Mouse (Mus musculus): ENCODE measurements around the gene Rerg.
"Not testable (repeated sequence)": the region's sequence is repeated elsewhere in the genome, so short reads cannot be mapped to it uniquely, and the experiment has no call there.

Rerg gene

DNA sequence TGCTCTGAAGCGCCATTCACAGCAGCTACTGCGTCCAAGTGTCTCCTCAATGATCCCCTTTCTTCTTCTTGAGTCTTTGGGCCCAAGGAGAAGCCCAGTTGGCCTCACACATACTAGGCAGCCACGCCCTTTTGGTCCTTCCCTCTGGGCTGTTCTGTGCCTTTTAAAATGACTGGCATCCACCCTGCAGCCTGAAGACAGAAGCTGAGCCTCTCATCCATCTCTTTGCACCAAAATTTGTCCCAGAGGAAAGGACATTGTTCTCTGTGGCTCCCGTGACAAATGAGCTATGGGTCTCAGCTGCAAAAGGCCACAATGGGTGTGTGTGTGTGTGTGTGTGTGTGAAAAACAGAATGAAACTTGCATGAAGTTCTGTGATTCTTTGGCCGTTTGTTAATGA is 109.7 kb downstream of the Rerg start:
- in situ Hi-C loops (cut with MboI; ENCODE audit: low pct_unique_long_range_greater_than_20kb in 1 of 2, low sequenced_read_pairs in 2 of 2, unreplicated experiment in 1 of 2): loop anchor here in 1 of 2 experiments (25.0 kb wide), 1 partner anchor 127 kb away; no protein-coding TSS in a partner anchor

DNA sequence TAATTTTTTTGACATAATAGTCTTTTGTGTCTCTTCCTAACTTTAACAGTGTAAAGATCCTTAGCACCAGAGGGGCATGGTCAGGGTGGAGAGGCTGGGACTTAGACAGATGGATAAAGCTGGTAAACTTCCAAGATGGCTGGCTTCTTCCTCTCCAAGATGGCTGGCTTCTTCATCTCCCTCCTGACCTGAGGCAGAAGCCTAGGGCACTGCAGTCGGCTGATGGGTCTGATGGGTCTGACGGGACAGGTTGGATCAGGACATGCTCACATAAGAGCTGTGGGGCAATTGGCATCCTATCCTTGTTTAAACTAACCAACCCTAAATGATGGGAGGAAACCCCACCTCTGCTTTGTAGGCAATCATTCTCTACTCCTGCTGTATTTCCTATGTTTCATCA is 112.0 kb downstream of the Rerg start:
- in situ Hi-C loops (cut with MboI; ENCODE audit: low pct_unique_long_range_greater_than_20kb in 1 of 2, low sequenced_read_pairs in 2 of 2, unreplicated experiment in 1 of 2): loop anchor here in 1 of 2 experiments (25.0 kb wide), 1 partner anchor 129 kb away; no protein-coding TSS in a partner anchor

DNA sequence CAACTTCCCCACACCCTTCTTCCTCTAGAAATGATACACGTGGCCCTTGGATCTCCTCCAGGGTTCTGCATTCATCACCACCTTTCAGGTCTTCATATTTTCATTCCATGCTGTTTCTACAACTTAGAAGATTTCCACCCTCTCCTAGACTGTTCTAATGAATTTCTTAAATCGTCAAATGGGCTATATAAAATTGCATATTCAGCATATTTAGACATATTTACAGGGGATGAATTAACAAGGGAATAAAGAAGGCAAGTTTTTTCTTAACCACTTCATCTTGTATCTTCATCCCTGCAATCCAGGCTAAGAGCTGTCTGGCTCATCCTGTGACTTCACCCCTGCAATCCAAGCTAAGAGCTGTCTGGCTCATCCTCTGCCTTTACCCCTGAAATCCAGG is 116.2 kb downstream of the Rerg start:
- in situ Hi-C loops (cut with MboI; ENCODE audit: low pct_unique_long_range_greater_than_20kb in 1 of 2, low sequenced_read_pairs in 2 of 2, unreplicated experiment in 1 of 2): loop anchor here (5.0 to 25.0 kb wide), 2 partner anchors 133 to 138 kb away; no protein-coding TSS in a partner anchor

DNA sequence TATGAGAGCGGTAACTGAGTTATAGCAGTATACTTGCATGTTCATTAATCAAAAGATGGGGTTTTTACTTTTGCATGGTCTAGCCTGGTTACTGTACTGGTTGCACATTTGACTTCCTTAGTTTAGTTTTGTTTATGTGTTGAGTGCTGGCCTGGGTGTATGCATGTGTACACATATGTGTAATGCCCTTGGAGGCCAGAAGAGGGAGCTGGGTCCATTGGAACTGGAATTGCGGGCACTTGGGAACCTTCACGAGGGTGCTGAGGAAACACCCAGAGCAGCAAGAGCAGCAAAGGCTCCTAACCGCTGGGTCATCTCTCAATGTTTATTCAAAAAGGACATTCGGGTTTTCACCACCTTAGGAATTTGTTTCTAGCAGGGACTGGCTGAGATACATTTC is 116.8 kb downstream of the Rerg start:
- in situ Hi-C loops (cut with MboI; ENCODE audit: low pct_unique_long_range_greater_than_20kb in 1 of 2, low sequenced_read_pairs in 2 of 2, unreplicated experiment in 1 of 2): loop anchor here (5.0 to 25.0 kb wide), 2 partner anchors 134 to 139 kb away; no protein-coding TSS in a partner anchor

DNA sequence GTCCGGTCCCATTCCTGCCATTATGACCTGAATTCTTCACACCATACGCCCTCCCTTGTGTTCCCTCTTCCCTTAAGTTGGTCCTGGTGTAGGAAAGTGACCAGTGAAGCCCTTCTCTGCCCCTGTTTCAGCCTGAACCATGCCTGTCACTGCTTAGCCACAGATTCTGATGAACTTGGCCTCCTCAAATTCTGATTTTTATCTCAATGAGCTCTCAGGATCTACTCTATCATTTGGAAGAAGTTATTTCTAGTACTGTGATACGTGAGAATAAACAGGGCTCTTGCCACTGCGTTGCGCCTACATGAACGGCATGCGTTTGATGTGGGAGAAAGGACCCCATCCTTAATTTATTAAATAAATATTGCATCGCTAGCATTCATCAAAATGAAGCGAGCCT is 117.3 kb downstream of the Rerg start:
- in situ Hi-C loops (cut with MboI; ENCODE audit: low pct_unique_long_range_greater_than_20kb in 1 of 2, low sequenced_read_pairs in 2 of 2, unreplicated experiment in 1 of 2): loop anchor here (5.0 to 25.0 kb wide), 2 partner anchors 134 to 139 kb away; no protein-coding TSS in a partner anchor

DNA sequence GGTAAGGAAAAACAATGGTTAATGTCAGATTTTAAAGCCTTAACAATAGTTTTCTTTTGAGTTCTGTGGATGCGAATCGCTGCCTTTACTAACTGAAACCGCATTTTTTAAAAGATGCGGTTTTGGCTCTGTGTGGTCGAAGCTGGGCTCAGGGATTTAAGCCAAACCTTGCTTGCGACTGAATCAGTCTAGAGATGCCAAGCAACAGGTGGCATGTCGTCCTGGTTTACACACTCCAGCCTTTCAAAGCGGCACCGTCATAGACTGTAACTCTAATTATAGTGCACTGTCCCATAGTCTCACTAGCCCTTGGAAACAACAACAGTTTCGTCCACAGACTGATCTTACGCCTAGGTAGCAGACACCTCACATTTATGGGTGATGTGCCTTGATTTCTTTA is 123.3 kb downstream of the Rerg start:
- in situ Hi-C loops (cut with MboI; ENCODE audit: low pct_unique_long_range_greater_than_20kb in 1 of 2, low sequenced_read_pairs in 2 of 2, unreplicated experiment in 1 of 2): no loop called here

DNA sequence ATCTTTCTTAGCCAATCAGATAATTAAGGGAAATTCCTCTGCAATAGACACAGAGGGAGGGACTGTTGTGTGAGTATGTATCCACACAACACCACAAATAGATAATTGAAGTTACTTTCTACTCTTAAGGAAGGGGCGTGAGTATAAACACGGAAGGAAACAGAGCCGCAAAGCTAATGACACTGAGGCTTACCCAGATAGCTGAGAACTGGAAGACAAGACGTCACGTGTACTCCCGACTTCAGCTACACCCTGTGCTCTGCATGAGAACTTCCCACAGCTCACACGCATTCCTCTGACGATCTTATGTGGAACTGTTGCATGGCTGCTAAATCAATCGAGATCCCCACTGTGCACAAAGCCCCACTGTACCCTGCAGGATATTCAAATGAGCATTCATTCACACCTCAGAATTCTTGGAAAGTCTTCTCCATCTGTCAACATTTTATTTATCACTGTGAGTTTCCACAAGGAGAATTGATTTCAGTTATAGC is 125.2 kb downstream of the Rerg start:
- in situ Hi-C loops (cut with MboI; ENCODE audit: low pct_unique_long_range_greater_than_20kb in 1 of 2, low sequenced_read_pairs in 2 of 2, unreplicated experiment in 1 of 2): no loop called here

DNA sequence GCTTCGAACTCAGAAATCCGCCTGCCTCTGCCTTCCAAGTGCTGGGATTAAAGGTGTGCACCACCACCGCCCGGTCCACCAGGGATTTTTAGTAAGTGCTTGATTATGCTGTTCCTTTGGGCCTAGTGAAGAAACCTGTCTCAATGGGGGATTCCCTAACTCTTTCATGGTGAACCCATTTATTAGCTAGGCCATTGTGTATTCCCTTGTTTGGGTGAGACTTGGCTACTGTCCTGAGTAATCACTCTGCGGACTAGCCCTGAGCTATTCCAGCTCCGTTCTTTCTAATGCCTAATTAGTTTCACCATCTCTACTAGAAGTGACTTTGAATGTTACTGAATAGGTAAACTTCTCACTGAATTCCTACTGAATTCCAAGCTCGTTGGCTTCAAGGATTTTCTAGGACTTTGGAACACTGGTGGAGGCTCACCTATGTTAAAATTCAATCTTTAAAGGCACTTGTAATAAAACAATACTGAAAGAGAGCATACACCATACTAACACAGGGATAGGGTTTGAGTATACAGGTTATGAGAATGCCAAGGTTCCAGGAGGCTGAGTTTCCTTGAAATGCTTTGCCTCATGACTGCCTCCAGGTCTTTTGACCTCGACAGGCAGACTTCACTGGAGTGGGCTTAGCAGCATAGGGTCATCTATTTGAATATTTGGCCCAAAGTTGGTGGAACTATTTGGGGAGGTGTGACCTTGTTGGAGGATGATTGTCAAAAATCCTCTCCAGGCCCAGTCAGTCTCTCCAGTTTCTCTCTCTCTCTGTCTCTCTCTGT is 134.5 kb downstream of the Rerg start:
- in situ Hi-C loops (cut with MboI; ENCODE audit: low pct_unique_long_range_greater_than_20kb in 1 of 2, low sequenced_read_pairs in 2 of 2, unreplicated experiment in 1 of 2): not testable (repeated sequence)

DNA sequence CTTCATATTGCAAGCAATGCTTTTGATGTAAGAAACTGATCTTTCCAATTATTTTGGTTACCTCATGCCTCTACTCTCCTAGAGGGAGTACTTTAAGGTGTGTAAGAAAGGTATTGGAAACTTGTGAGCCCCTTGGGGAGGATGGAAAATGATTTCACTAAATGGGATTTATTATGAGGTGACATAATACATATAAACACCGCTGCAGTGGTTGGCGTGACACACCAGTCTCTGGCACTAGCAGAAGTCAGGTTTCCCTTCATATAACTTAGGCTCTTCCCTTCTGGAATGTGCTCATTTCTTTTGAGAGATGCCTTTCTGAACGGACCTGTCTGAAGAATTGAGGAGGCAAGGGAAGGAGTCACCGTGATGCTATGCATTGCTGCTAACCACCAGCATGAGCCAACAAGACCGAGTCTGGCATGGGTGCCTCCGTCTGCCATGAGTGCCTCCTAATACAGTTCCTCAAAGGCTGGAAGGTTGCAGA is 139.6 kb downstream of the Rerg start:
- in situ Hi-C loops (cut with MboI; ENCODE audit: low pct_unique_long_range_greater_than_20kb in 1 of 2, low sequenced_read_pairs in 2 of 2, unreplicated experiment in 1 of 2): no loop called here

DNA sequence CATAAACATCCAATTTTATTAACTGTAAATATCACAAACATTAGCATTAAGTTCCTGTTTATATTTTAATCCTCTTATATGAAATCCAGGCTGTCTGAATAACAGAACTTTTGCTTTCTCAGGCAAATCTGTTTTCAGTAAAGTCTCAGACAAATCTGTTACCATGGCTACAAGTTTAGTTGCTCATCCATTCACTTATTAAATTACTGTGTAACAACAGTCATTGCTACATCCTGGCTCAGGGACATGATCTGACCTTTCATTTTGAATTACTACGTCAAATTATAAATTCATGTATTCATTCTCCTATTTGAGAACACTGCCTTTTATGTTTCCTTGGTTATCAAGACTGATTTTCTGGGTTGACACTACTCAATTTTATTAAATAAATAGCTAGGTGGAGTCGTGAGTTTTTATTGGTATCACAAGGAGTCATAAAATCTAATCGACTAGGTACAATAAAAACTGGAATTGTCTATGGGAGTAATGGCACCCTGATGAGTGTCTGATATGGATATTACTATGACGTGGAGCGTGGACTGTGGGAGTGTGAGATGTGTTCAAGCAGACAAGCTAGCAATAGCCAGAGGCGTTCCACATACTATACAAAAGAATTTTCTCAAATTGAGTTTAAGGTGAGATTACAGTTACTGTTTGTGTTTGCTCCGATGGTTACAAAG is 140.2 kb downstream of the Rerg start:
- in situ Hi-C loops (cut with MboI; ENCODE audit: low pct_unique_long_range_greater_than_20kb in 1 of 2, low sequenced_read_pairs in 2 of 2, unreplicated experiment in 1 of 2): no loop called here

DNA sequence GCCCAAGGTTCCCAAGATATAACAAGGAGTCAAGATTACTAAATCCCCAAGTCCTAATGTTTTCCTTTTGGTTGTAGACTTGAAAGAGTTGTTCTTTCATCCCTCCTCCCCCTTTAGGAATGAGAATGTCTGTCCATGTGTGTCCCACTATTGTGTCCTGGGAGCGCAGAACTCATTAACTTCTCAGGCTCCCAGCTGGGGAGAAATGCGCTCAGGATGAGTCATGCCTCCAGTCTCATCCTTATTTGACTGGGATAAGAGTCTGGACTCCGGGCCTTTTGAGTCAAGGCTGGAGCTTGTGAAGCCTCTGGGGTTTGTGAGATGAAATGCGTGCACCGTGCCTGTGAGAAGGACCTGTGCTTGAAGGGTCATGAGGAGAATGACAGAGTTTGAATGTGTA is 144.8 kb downstream of the Rerg start:
- in situ Hi-C loops (cut with MboI; ENCODE audit: low pct_unique_long_range_greater_than_20kb in 1 of 2, low sequenced_read_pairs in 2 of 2, unreplicated experiment in 1 of 2): no loop called here

DNA sequence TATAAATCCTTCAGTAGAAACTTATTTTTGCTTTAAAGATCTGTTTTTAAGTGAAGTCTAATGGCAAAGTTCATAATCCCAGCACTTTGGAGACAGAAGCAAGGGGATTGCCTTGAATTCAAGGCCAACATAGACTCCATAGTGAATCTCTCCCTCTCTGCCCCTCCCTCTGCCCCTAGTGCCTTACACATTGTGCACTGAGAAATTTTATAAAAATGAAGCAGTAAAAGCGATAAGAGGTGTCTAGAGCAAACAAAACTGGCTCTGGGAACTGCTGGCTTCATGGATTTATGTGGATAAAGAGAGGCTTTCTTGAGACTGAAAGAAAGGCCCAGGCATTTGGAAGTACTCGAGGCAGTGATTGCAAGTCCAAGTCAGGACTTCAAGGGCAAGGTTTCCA is 145.8 kb downstream of the Rerg start:
- in situ Hi-C loops (cut with MboI; ENCODE audit: low pct_unique_long_range_greater_than_20kb in 1 of 2, low sequenced_read_pairs in 2 of 2, unreplicated experiment in 1 of 2): no loop called here

DNA sequence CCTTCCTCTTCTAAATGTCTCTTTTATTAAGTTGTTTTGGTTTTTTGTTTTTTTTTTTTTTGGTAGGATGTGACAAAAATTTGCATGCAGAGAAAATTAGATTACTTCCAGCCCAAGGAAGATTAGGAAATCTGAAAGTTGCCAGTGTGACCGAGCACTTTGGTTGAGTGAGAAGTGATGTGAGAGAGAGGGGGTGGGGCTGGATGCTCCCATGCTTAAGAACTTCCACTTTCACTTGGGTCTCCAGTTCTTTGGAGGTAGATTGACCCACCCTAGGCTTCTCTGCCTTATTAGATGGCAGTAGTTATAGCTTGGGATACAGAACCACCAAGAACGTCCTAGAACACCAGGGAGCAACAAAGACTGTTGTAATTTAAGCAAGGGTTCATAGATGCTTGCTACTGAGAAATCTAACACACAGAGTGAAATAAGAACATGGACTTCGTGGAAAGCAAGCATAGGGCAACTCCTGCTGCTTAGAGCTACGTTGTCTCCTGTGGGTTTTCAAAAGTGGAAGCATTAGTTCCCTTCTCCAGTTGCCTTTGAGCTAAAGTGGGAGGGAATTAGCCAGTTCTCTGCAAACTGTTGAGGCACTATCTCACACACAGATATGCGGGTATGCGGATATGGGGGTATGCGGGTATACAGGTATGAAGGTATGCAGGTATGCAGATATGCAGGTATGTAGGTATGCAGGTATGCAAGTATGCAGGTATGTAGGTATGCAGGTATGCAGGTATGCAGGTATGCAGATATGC is 152.9 kb downstream of the Rerg start:
- in situ Hi-C loops (cut with MboI; ENCODE audit: low pct_unique_long_range_greater_than_20kb in 1 of 2, low sequenced_read_pairs in 2 of 2, unreplicated experiment in 1 of 2): no loop called here

DNA sequence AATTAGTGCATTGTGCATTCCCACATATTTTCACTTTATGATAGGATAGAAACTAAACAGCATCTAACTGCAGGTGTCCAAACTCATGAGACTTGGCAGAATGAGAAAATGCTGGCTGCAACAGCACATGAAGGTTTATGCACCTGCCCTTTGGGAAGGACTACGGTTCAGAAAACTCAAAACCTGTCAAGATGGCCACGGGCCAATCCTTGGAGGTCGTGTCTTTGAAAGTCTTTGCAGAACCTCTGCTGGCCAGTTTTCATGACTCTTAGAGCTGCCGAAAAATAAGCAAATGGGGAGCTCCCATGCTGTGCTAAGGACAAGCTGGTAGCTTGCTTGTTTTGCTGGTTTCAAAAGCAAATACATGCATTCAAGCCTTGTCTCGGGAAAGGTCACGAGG is 156.0 kb downstream of the Rerg start:
- in situ Hi-C loops (cut with MboI; ENCODE audit: low pct_unique_long_range_greater_than_20kb in 1 of 2, low sequenced_read_pairs in 2 of 2, unreplicated experiment in 1 of 2): no loop called here

DNA sequence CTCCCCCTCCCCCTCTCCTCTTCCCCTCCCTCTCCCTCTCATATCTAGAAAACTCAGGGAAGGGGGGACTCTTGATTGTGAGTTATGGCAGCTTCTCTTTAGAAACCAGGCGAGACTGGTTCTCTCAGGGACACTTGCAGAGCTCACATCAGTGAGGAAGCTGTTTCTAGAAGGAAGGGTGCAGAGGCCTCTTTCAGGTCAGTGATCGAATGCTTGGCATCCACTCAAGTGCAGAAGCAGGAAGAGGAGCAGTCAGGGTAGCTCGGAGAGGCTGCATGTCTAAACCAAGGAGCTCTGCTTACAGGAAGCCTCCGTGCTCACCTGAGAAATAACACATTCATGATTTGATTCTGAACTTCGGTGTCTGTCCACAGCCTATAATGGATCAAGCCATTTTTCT is 159.1 kb downstream of the Rerg start:
- in situ Hi-C loops (cut with MboI; ENCODE audit: low pct_unique_long_range_greater_than_20kb in 1 of 2, low sequenced_read_pairs in 2 of 2, unreplicated experiment in 1 of 2): no loop called here

All from mouse embryonic stem cell (cell line).